Mouse (Mus musculus): ENCODE results near the gene Ptpn13. TPM values are rescaled to one million over a fixed set of nuclear protein-coding genes. Genes with fewer than 3 reads are reported as not detected.

The Ptpn13 gene
- polyA plus RNA-seq, 1 experiment from 2014 or later: 8.7 TPM

- Histone ChIP-seq H3K27ac (replicated peaks; ENCODE audit: low read depth, low read length) (no peak overlapping the region), H3K4me1 (ENCODE audit: control insufficient read depth, insufficient read depth, low read length) (no peaks in the 10 kb centered on the region), H3K27me3 (ENCODE audit: control insufficient read depth, insufficient read depth, low read length) (no peaks in the 10 kb centered on the region), H3K4me2 (ENCODE audit: low read length) (no peak overlapping the region), H3K4me3 (replicated peaks; ENCODE audit: low read depth, low read length) (no peak overlapping the region), H3K9me3 (ENCODE audit: control insufficient read depth, low read length) (no peaks in the 10 kb centered on the region), H3K9ac (replicated peaks; ENCODE audit: low read length) (no peak overlapping the region), H3K36me3 (ENCODE audit: control insufficient read depth, insufficient read depth, low read length) (peaks cover 32% of the 10 kb centered on the region)
- ATAC-seq (ENCODE audit: low FRiP score, low TSS enrichment): no peak
- no peak for DNase-seq
- 97% methylated on average over 9 of the region's 9 CpGs for WGBS
Measured at GRCm38 (mm10) chr5:103560546-103560945, 135.6 kb downstream of the Ptpn13 start.

GRCm38 (mm10) chr5:103568034-103568433 is 143.0 kb downstream of the Ptpn13 start:
- WGBS: 97% methylated on average over 4 of the region's 4 CpGs
- H3K4me3 ChIP-seq (replicated peaks; ENCODE audit: low read depth, low read length): no peak overlapping the region
- ATAC-seq (ENCODE audit: low FRiP score, low TSS enrichment) (no peak), DNase-seq (no peak)
- H3K4me2 ChIP-seq (ENCODE audit: low read length): no peak overlapping the region
- H3K9me3 ChIP-seq (ENCODE audit: control insufficient read depth, low read length): no peaks in the 10 kb centered on the region
- H3K36me3 ChIP-seq (ENCODE audit: control insufficient read depth, insufficient read depth, low read length): 0 out of 2 replicates have a peak, but pooled peaks cover 16% of the 10 kb centered on the region
- H3K27ac ChIP-seq (replicated peaks; ENCODE audit: low read depth, low read length): no peak overlapping the region
- H3K27me3 ChIP-seq (ENCODE audit: control insufficient read depth, insufficient read depth, low read length): no peaks in the 10 kb centered on the region
- no peak overlapping the region for H3K9ac ChIP-seq (replicated peaks; ENCODE audit: low read length)
- H3K4me1 ChIP-seq (ENCODE audit: control insufficient read depth, insufficient read depth, low read length): no peaks in the 10 kb centered on the region

GRCm38 (mm10) chr5:103569446-103569845 is 144.5 kb downstream of the Ptpn13 start:
- ATAC-seq (ENCODE audit: low FRiP score, low TSS enrichment) (no peak), DNase-seq (no peak)
- Histone ChIP-seq H3K36me3 (ENCODE audit: control insufficient read depth, insufficient read depth, low read length) (0 out of 2 replicates have a peak, but pooled peaks cover 15% of the 10 kb centered on the region), H3K4me2 (ENCODE audit: low read length) (no peak overlapping the region), H3K27ac (replicated peaks; ENCODE audit: low read depth, low read length) (no peak overlapping the region), H3K4me1 (ENCODE audit: control insufficient read depth, insufficient read depth, low read length) (no peaks in the 10 kb centered on the region), H3K9me3 (ENCODE audit: control insufficient read depth, low read length) (no peaks in the 10 kb centered on the region), H3K9ac (replicated peaks; ENCODE audit: low read length) (no peak overlapping the region), H3K4me3 (replicated peaks; ENCODE audit: low read depth, low read length) (no peak overlapping the region), H3K27me3 (ENCODE audit: control insufficient read depth, insufficient read depth, low read length) (no peaks in the 10 kb centered on the region)
- 96% methylated on average over 9 of the region's 9 CpGs for WGBS

- no peak overlapping the region for H3K4me3 ChIP-seq (replicated peaks; ENCODE audit: low read depth, low read length)
- no peak overlapping the region for H3K27ac ChIP-seq (replicated peaks; ENCODE audit: low read depth, low read length)
- no peak overlapping the region for H3K4me2 ChIP-seq (ENCODE audit: low read length)
- peaks cover 11% of the 10 kb centered on the region for H3K36me3 ChIP-seq (ENCODE audit: control insufficient read depth, insufficient read depth, low read length)
- no peaks in the 10 kb centered on the region for H3K27me3 ChIP-seq (ENCODE audit: control insufficient read depth, insufficient read depth, low read length)
- DNase-seq (no peak), ATAC-seq (ENCODE audit: low FRiP score, low TSS enrichment) (no peak)
- H3K9ac ChIP-seq (replicated peaks; ENCODE audit: low read length): no peak overlapping the region
- H3K9me3 ChIP-seq (ENCODE audit: control insufficient read depth, low read length): no peaks in the 10 kb centered on the region
- H3K4me1 ChIP-seq (ENCODE audit: control insufficient read depth, insufficient read depth, low read length): no peaks in the 10 kb centered on the region
- WGBS: 86% methylated on average over 11 of the region's 11 CpGs
Measured at GRCm38 (mm10) chr5:103579680-103580420, 154.9 kb downstream of the Ptpn13 start.

GRCm38 (mm10) chr5:103587219-103587618 is 162.2 kb downstream of the Ptpn13 start:
- H3K9ac ChIP-seq (replicated peaks; ENCODE audit: low read length): no peak overlapping the region
- no peaks in the 10 kb centered on the region for H3K4me1 ChIP-seq (ENCODE audit: control insufficient read depth, insufficient read depth, low read length)
- DNase-seq (peak; percentile 14), ATAC-seq (ENCODE audit: low FRiP score, low TSS enrichment) (no peak)
- 86% methylated on average over 7 of the region's 7 CpGs for WGBS
- no peaks in the 10 kb centered on the region for H3K36me3 ChIP-seq (ENCODE audit: control insufficient read depth, insufficient read depth, low read length)
- H3K4me2 ChIP-seq (ENCODE audit: low read length): no peak overlapping the region
- no peak overlapping the region for H3K4me3 ChIP-seq (replicated peaks; ENCODE audit: low read depth, low read length)
- no peak overlapping the region for H3K27ac ChIP-seq (replicated peaks; ENCODE audit: low read depth, low read length)
- H3K9me3 ChIP-seq (ENCODE audit: control insufficient read depth, low read length): no peaks in the 10 kb centered on the region
- H3K27me3 ChIP-seq (ENCODE audit: control insufficient read depth, insufficient read depth, low read length): no peaks in the 10 kb centered on the region

- Histone ChIP-seq H3K9ac (replicated peaks; ENCODE audit: low read length) (no peak overlapping the region), H3K27ac (replicated peaks; ENCODE audit: low read depth, low read length) (no peak overlapping the region), H3K27me3 (ENCODE audit: control insufficient read depth, insufficient read depth, low read length) (no peaks in the 10 kb centered on the region), H3K36me3 (ENCODE audit: control insufficient read depth, insufficient read depth, low read length) (no peaks in the 10 kb centered on the region), H3K9me3 (ENCODE audit: control insufficient read depth, low read length) (no peaks in the 10 kb centered on the region), H3K4me2 (ENCODE audit: low read length) (no peak overlapping the region), H3K4me3 (replicated peaks; ENCODE audit: low read depth, low read length) (no peak overlapping the region), H3K4me1 (ENCODE audit: control insufficient read depth, insufficient read depth, low read length) (0 out of 2 replicates have a peak, but pooled peaks cover 3% of the 10 kb centered on the region)
- no peak for ATAC-seq (ENCODE audit: low FRiP score, low TSS enrichment)
- no peak for DNase-seq
- 96% methylated on average over 7 of the region's 7 CpGs for WGBS
Measured at GRCm38 (mm10) chr5:103591846-103592245, 166.9 kb downstream of the Ptpn13 start.

- no peaks in the 10 kb centered on the region for H3K36me3 ChIP-seq (ENCODE audit: control insufficient read depth, insufficient read depth, low read length)
- no peak for ATAC-seq (ENCODE audit: low FRiP score, low TSS enrichment)
- H3K4me1 ChIP-seq (ENCODE audit: control insufficient read depth, insufficient read depth, low read length): 0 out of 2 replicates have a peak, but pooled peaks cover 3% of the 10 kb centered on the region
- H3K9ac ChIP-seq (replicated peaks; ENCODE audit: low read length): no peak overlapping the region
- DNase-seq: no peak
- no peaks in the 10 kb centered on the region for H3K27me3 ChIP-seq (ENCODE audit: control insufficient read depth, insufficient read depth, low read length)
- no peak overlapping the region for H3K4me2 ChIP-seq (ENCODE audit: low read length)
- no peak overlapping the region for H3K4me3 ChIP-seq (replicated peaks; ENCODE audit: low read depth, low read length)
- H3K27ac ChIP-seq (replicated peaks; ENCODE audit: low read depth, low read length): no peak overlapping the region
- 88% methylated on average over 8 of the region's 8 CpGs for WGBS
- H3K9me3 ChIP-seq (ENCODE audit: control insufficient read depth, low read length): no peaks in the 10 kb centered on the region
Measured at GRCm38 (mm10) chr5:103592706-103593105, 167.7 kb downstream of the Ptpn13 start.

- Histone ChIP-seq H3K4me1 (ENCODE audit: control insufficient read depth, insufficient read depth, low read length) (0 out of 2 replicates have a peak, but pooled peaks cover 3% of the 10 kb centered on the region), H3K27ac (replicated peaks; ENCODE audit: low read depth, low read length) (no peak overlapping the region), H3K4me2 (ENCODE audit: low read length) (no peak overlapping the region), H3K36me3 (ENCODE audit: control insufficient read depth, insufficient read depth, low read length) (no peaks in the 10 kb centered on the region), H3K9me3 (ENCODE audit: control insufficient read depth, low read length) (no peaks in the 10 kb centered on the region), H3K9ac (replicated peaks; ENCODE audit: low read length) (no peak overlapping the region), H3K27me3 (ENCODE audit: control insufficient read depth, insufficient read depth, low read length) (no peaks in the 10 kb centered on the region), H3K4me3 (replicated peaks; ENCODE audit: low read depth, low read length) (no peak overlapping the region)
- ATAC-seq (ENCODE audit: low FRiP score, low TSS enrichment) (no peak), DNase-seq (peak; percentile 39)
- 85% methylated on average over 9 of the region's 9 CpGs for WGBS
Measured at GRCm38 (mm10) chr5:103593575-103593974, 168.6 kb downstream of the Ptpn13 start.
